Mouse (Mus musculus): ENCODE measurements around the gene Trip12.

The Trip12 gene

GRCm38 (mm10) chr1:84742156-84742555 is 98.2 kb downstream of the Trip12 start:
- no peak for DNase-seq

- no peak for DNase-seq
Measured at GRCm38 (mm10) chr1:84740080-84740479, 100.2 kb downstream of the Trip12 start.

GRCm38 (mm10) chr1:84737097-84737496 is 103.2 kb downstream of the Trip12 start:
- no peak for DNase-seq

GRCm38 (mm10) chr1:84733799-84734198 is 106.5 kb downstream of the Trip12 start:
- no peak for DNase-seq

- DNase-seq = no peak
Measured at GRCm38 (mm10) chr1:84731763-84732162, 108.6 kb downstream of the Trip12 start.

GRCm38 (mm10) chr1:84722841-84723240 is 117.5 kb downstream of the Trip12 start:
- DNase-seq = no peak

GRCm38 (mm10) chr1:84722371-84722770 is 117.9 kb downstream of the Trip12 start:
- DNase-seq = no peak

- no peak for DNase-seq
Measured at GRCm38 (mm10) chr1:84721942-84722341, 118.4 kb downstream of the Trip12 start.

GRCm38 (mm10) chr1:84709810-84710785 is 130.2 kb downstream of the Trip12 start:
- DNase-seq = peak; percentile 30

GRCm38 (mm10) chr1:84709406-84709805 is 130.9 kb downstream of the Trip12 start:
- DNase-seq = peak; percentile 28

GRCm38 (mm10) chr1:84700254-84700653 is 140.1 kb downstream of the Trip12 start:
- DNase-seq = no peak

GRCm38 (mm10) chr1:84697136-84697535 is 143.2 kb downstream of the Trip12 start:
- peak; percentile 69 for DNase-seq

GRCm38 (mm10) chr1:84695517-84696411 is 144.6 kb downstream of the Trip12 start, which contains the start of gene Dner:
Gene Dner (minus strand): TSS chr1:84696221.
- DNase-seq = peak; percentile 50

- DNase-seq = peak; percentile 48
Measured at GRCm38 (mm10) chr1:84694688-84695474, 145.4 kb downstream of the Trip12 start.

- DNase-seq = no peak
Measured at GRCm38 (mm10) chr1:84677910-84678309, 162.4 kb downstream of the Trip12 start.

All from cerebellum, adult 11 months (tissue).